Mouse (Mus musculus) leukemia stem cell, adult 10-12 weeks (primary cell): ENCODE measurements around the gene Klhl23. TPM values are rescaled to one million over a fixed set of nuclear protein-coding genes. Genes with fewer than 3 reads are reported as not detected.

Source experiments
- polyA plus RNA-seq: library from polyadenylated mRNA; stranded (reverse); fragments of >175 nt; gene quantifications from 2 replicates; pipeline ENCODE4 v1.2.3, GENCODE M21; 2012; ENCODE audit warnings: low replicate concordance

Gene Klhl23
- 0.16 and 4.1 TPM in 2 replicates for polyA plus RNA-seq

DNA sequence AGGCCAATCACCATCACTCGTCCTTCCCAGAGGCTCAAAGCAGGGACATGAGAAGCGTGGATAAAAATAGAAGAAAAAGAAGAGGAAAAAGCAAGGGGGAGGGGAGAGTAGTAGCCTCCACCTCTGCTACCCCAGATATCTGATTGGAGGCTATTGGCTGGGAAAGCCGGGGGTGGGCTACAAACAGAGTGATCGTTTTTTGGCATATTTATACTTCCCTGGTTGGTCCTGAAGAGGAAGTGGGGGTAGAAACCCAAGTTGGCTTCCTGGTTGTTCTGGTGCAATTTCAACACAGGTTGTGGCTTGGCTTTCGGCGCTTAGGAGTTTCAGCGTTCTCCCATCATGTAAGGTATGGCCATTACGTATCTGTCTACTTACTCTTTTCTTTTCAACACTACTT lies at the start of gene Klhl23:
Gene Klhl23, plus strand, starts transcription at position 234 of the 400 bp plus-strand sequence.

GRCm38 (mm10) chr2:69789429-69790069 lies 32.2 kb upstream of the Klhl23 start, which contains the start of the genes Ccdc173 and Phospho2:
TSS of gene Ccdc173 (minus strand) at chr2:69789575.
TSS of gene Phospho2 (plus strand) at chr2:69789623.

DNA sequence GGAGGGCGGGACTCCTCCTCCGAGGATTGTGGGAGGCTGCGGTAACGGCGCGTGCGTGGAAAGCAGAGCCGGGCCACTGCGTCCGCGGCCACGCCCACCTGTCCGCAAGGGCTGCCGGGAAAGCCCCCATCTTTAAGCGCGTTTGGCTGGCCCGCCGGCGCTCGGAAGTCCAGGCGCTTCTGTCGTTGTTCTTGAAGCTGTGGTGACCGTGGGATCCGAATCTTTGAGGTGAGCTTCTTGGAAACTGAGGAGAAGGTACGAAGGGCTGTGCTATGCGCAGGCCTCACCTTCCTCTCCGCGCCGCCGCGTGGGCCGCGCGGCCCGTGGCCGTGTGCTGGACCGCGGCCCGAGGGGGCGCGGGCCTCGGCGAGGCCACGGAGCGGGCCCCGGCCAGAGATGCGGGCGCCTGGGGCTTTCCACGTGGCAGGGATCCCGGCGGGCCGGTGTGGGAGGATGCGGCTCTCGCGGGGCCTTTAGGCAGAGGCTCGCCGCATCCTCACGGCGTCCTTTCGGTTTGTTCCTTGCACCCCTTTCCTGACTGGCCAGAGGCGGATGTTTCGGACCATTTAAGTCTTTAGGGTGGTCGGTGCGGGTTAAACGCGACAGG lies 39.8 kb downstream of the Klhl23 start, which contains the start of gene Ssb:
Gene Ssb, plus strand, starts transcription at position 78 of the 607 bp plus-strand sequence.

DNA sequence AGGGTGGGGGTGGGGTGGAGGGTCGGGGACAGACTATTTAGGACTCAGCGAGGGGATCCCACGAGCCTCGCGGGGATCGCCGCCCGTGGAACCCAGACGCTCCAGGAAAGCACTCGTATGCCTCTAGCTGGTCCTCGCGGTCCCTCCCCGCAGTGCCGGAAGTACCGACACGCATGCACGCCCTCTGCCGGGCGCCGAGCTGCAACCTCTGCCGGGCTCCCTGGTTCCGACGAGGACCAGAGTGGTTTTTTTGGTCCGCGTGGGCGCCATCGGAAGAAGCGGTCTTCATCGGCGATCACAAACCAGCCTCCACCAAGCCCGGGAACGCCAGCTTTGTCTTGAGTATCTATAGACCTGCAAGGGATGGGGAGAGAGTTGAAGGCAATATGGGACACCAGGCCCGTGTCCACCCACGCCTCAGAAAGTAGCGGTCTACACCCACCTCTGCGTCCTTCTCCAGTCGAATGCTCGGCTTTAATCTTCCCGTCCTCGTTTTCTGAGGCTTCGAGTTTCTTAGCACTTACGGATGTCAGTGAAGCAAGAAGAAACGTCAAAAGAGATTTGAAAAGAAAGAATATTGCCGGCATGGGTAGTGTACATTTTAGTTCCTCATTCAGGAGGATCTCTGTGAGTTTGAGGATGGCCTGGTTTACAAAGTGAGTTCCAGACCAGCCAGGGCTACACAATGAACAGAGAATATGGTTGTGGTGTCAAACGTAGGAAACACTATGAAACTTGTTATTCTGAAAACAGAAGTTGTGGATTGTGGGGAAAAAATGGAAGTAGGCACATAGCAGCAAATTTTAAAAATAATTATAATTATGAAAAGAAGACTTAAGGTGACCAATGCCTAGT lies 63.9 kb downstream of the Klhl23 start, which contains the start of gene Mettl5:
Gene Mettl5, minus strand, starts transcription at position 165 of the 855 bp plus-strand sequence.

Other genes starting within 250 kb of the Klhl23 start
- gene Lrp2, start 235.9 kb upstream of the Klhl23 start, polyA plus RNA-seq: not detected in 2 replicates
- gene Bbs5, start 174.8 kb upstream of the Klhl23 start, polyA plus RNA-seq: not detected in 2 replicates
- not detected in 2 replicates for gene Klhl41, start 151.8 kb upstream of the Klhl23 start, polyA plus RNA-seq
- gene Fastkd1, start 108.4 kb upstream of the Klhl23 start, polyA plus RNA-seq: 0.12 and 0.72 TPM in 2 replicates
- 8.2 and 14.0 TPM in 2 replicates for gene Ppig, start 99.4 kb upstream of the Klhl23 start, polyA plus RNA-seq
- not detected in 2 replicates for gene Ccdc173, start 32.4 kb upstream of the Klhl23 start, polyA plus RNA-seq
- 4.4 and 19.8 TPM in 2 replicates for gene Phospho2, start 32.3 kb upstream of the Klhl23 start, polyA plus RNA-seq
- gene Ssb, start 39.6 kb downstream of the Klhl23 start, polyA plus RNA-seq: 2.6 and 8.2 TPM in 2 replicates
- 160 and 164 TPM in 2 replicates for gene Mettl5, start 63.7 kb downstream of the Klhl23 start, polyA plus RNA-seq
- 12.0 and 16.4 TPM in 2 replicates for gene Ubr3, start 75.3 kb downstream of the Klhl23 start, polyA plus RNA-seq
- gene Myo3b, start 217.2 kb downstream of the Klhl23 start, polyA plus RNA-seq: not detected in 2 replicates